Mouse (Mus musculus): ENCODE data around the gene Spats2l.

- TF ChIP-seq CTCF (IDR thresholded peaks at IDR 0.05; ENCODE audit: low read depth) (no peak), EP300 (IDR thresholded peaks at IDR 0.05; ENCODE audit: low read depth) (no peak)
Measured at GRCm38 (mm10) chr1:57820428-57820997, 46.6 kb downstream of the Spats2l start.

Measured in liver, embryonic 14.5 days (tissue).